Mouse (Mus musculus) adrenal gland, adult 18-20 months (tissue): ENCODE measurements around the gene Lmf1. TPM values are rescaled to one million over a fixed set of nuclear protein-coding genes. Genes with fewer than 3 reads are reported as not detected.

Experiments
- DNase-seq, 2 experiments: peaks; one replicate each; pipeline ENCODE4 v3.0.0; 2021 to 2022; ENCODE audit warnings: low spot score in 2 of 2
- total RNA-seq, 2 experiments: library from RNA; stranded (reverse); gene quantifications; 1 replicate in 1 of 2; 2 replicates in 1 of 2; pipeline ENCODE4 v1.2.3; 2021

Gene Lmf1
- total RNA-seq, 2 experiments from 2014 or later: 36.9 to 38.7 TPM

GRCm38 (mm10) chr17:25688922-25689321 lies 110.0 kb downstream of the Lmf1 start:
- no peak for DNase-seq

- DNase-seq: no peak
Observed at GRCm38 (mm10) chr17:25696263-25696662, 117.4 kb downstream of the Lmf1 start.

DNA sequence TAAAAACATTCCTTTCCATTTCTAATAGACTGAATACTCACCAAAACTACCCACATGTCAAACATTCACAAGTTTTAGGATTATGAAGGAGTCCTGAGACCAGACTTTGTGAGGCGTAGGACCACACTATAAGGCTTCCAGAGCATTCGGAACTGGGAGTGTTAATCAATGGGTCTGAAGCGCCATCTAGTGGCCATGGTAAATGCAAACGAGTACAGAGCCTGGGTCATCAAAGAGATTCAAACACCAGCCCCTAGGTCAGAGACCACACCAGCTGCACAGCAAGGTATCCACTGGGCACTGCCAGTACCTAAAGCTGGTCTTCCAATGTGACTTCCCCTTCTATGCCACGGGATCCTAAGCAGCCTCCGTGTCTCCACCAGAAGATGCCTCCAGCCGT lies 119.6 kb downstream of the Lmf1 start:
- DNase-seq: peak; percentile 73

GRCm38 (mm10) chr17:25700863-25701496 lies 122.1 kb downstream of the Lmf1 start:
- DNase-seq: no peak

GRCm38 (mm10) chr17:25709994-25710393 lies 131.1 kb downstream of the Lmf1 start:
- DNase-seq: no peak

DNA sequence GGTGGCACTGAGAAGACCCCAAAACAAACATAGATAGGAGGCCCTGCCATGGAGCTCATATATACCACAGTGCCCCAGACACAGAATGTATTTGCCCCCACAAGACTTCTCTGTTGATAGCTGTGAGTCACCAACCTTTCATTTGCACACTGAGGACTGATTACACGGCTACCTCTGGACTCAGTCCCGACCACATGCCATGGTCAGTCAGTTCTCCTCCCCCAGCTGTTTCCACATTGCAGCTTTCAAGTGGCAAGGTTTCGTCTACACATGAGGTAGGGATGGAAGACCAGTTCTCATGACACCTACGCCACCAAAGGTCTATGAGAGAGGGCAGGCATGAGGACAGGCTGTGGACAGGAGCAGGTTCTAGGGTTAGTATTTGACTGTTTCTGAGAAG lies 132.3 kb downstream of the Lmf1 start:
- DNase-seq: no peak

Other genes with a start within 250 kb of the Lmf1 start
- 1 to 10 TPM in 1 of 2 experiments, under 1 TPM in 1; 0.53 to 1.5 TPM for gene Tpsab1, start 233.5 kb upstream of the Lmf1 start, total RNA-seq
- 1 to 10 TPM; 2.9 to 6.7 TPM for gene Tpsb2, start 212.8 kb upstream of the Lmf1 start, total RNA-seq
- under 1 TPM in 1 of 2 experiments, not detected in 1; 0.38 TPM for gene Tpsg1, start 209.8 kb upstream of the Lmf1 start, total RNA-seq
- 10 to 100 TPM; 69.5 to 83.9 TPM for gene Cacna1h, start 145.3 kb upstream of the Lmf1 start, total RNA-seq
- gene Tekt4, start 124.5 kb upstream of the Lmf1 start, total RNA-seq: not detected
- gene Sstr5, start 81.8 kb upstream of the Lmf1 start, total RNA-seq: 1 to 10 TPM; 2.1 to 2.4 TPM
- gene Sox8, start 8.4 kb upstream of the Lmf1 start, total RNA-seq: 1 to 10 TPM in 1 of 2 experiments, under 1 TPM in 1; 0.73 to 1.6 TPM
- 1 to 10 TPM in 1 of 2 experiments, not detected in 1; 1.1 TPM for gene Gng13, start 138.1 kb downstream of the Lmf1 start, total RNA-seq
- 1 to 10 TPM; 2.6 to 2.7 TPM for gene Chtf18, start 148.3 kb downstream of the Lmf1 start, total RNA-seq
- 10 to 100 TPM; 10.2 to 12.8 TPM for gene Rpusd1, start 148.6 kb downstream of the Lmf1 start, total RNA-seq
- not detected for gene Mslnl, start 157.0 kb downstream of the Lmf1 start, total RNA-seq
- gene Msln, start 175.3 kb downstream of the Lmf1 start, total RNA-seq: 10 to 100 TPM in 1 of 2 experiments, 1 to 10 TPM in 1; 6.5 to 11.5 TPM
- gene Narfl, start 194.7 kb downstream of the Lmf1 start, total RNA-seq: 10 to 100 TPM; 35.8 to 37.1 TPM
- gene Haghl, start 206.6 kb downstream of the Lmf1 start, total RNA-seq: 10 to 100 TPM; 17.4 to 23.7 TPM
- gene Ccdc78, start 207.5 kb downstream of the Lmf1 start, total RNA-seq: not detected
- gene Fam173a, start 213.8 kb downstream of the Lmf1 start, total RNA-seq: 10 to 100 TPM; 78.0 to 89.1 TPM
- 1 to 10 TPM in 1 of 2 experiments, not detected in 1; 1.4 TPM for gene AC134908.4, start 216.6 kb downstream of the Lmf1 start, total RNA-seq
- gene Metrn, start 218.1 kb downstream of the Lmf1 start, total RNA-seq: 10 to 100 TPM; 23.7 to 25.7 TPM
- 10 to 100 TPM; 20.3 to 61.4 TPM for gene Fbxl16, start 230.0 kb downstream of the Lmf1 start, total RNA-seq
- 10 to 100 TPM; 15.7 to 20.2 TPM for gene Wdr24, start 244.5 kb downstream of the Lmf1 start, total RNA-seq
- gene Jmjd8, start 249.8 kb downstream of the Lmf1 start, total RNA-seq: 100 to 1,000 TPM in 1 of 2 experiments, 10 to 100 TPM in 1; 89.7 to 107 TPM